Mouse (Mus musculus): Measurements from ENCODE around the gene Wwtr1. TPM values are rescaled to one million over a fixed set of nuclear protein-coding genes. Genes with fewer than 3 reads are reported as not detected.

Wwtr1 gene
- total RNA-seq (2021), result 46.8 and 50.8 TPM in 2 replicates
- long read RNA-seq, experiment 1, full-length matches to known transcripts, result 35 of 46 reads
- long read RNA-seq, experiment 1, partial matches to known transcripts, result 6 of 46 reads
- long read RNA-seq, experiment 1, other reads (novel, unspliced or antisense), result 5 of 46 reads
- long read RNA-seq, experiment 2, full-length matches to known transcripts, result 27 of 30 reads
- long read RNA-seq, experiment 2, partial matches to known transcripts, result 2 of 30 reads
- long read RNA-seq, experiment 2, other reads (novel, unspliced or antisense), result 1 of 30 reads

DNA sequence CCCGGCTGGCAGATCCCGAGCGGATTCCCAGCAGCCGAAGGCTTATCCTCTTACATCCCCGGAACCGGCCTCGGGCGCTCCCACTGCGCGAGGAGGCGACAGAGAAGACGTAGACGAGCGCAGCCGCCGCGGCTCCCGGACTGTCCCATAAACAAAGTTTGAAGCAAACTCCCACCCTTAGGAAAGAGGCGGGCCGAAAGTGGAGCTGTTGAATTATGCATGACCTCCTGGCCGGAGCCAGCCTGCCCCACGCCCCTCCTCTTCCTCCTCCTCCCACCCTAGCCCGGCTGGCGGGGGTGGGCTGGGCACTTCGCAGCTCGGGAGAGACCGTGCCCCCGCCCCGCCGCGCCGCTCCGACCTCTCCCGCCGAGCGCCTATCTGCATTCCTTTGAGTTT lies at the start of gene Wwtr1:
Gene Wwtr1 (minus strand): TSS at position 251 of the 396 bp plus-strand sequence.
- DNase-seq, result peak; percentile 95

DNA sequence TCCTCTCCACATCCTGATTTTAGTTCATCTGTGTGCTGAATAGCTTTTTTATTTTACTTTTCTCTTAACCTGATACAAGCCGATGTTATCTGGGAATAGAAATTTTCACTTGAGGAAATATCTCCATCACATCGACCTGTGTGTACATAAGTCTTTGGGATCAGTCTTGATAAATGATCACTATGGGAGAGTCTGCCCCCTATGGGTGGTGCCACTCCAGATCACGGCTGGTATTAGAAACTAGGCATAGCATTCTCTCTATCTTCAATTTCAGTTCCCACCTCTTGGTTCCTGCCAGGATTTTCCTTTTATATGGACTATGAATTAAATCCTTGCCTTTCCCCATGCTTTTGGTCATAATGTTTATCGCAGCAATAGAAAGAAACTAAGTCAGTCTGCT lies 44.0 kb upstream of the Wwtr1 start:
- peak; percentile 53 for DNase-seq

DNA sequence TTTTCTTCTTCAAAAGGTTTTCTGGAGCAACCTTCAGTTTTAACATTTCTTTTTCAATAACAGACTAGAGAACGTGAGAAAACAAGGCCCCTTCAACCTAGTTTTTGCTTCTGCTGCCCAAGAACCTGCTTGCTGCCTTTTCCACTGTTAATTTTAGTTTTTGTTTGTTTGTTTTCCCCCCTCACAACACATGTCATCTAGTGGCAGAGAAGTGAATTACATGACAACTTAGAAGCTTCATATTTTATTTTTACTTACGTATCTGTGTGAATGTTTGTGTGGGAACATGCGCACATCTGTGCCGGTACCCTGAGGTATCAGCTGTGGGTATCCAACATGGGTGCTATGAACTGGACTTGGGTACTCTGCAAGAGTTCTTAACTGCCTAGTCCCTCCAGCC lies 39.9 kb upstream of the Wwtr1 start:
- no peak for DNase-seq

DNA sequence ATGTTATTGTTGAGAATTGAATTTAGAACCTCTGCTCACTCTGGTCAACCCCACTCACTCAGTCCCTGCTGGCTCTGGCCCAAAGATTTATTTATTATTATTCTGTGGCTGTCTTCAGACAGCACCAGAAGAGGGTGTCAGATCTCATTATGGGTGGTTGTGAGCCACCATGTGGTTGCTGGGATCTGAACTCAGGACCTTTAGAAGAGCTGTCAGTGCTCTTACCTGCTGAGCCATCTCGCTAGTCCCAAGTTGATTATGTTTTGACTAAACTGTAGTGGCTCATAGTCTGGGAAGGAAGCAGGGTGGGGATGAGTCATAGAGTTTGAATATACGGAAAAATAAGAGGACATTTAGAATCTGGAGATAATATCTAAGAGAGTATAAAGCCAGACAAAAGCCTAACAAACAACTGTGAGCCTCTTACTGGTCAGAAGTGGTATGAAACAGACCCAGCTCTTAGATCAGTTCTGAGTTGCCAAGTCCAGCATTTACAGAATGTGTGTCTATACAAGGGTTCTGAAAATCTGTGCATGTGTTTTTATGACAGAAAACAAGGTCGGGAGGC lies 36.8 kb upstream of the Wwtr1 start:
- DNase-seq, result no peak

DNA sequence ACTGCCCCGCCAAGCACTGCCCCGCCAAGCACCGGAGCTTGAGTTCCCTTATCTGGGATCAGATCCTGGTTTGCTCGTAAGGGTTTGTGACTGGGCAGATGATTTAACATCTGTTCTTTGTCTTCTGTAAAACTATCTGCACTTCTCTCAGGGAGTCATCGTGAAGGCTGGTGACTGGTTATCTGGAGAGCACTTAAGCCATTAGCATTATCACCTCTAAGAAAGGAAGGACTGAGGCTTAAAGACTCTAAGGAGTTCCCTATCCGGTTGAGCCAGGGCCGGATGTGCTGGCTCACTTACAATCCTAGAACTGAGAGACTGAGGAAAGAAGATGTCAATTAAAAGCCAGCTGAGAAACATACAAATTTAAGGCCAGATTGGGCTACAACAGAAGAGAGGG lies 36.1 kb upstream of the Wwtr1 start:
- no peak for DNase-seq

DNA sequence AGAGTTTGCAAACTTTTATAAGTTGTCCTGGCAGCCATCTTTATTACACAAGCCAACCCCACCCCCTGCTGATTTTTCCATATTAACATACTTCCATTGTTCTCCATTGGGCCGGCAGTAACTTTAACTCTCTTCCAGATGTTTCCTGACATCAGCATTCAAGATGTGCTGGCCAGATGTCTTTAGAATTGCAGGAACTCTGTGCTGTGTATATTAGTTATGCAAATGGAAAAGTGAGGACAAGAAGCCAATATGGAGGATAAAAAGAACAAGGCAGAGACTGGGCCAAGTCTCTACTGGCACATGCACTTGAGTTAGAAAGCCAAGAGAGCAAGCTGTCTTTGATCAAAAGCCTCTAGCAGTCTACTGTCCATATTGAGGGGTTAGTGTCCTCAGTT lies 28.9 kb upstream of the Wwtr1 start:
- DNase-seq, result no peak

DNA sequence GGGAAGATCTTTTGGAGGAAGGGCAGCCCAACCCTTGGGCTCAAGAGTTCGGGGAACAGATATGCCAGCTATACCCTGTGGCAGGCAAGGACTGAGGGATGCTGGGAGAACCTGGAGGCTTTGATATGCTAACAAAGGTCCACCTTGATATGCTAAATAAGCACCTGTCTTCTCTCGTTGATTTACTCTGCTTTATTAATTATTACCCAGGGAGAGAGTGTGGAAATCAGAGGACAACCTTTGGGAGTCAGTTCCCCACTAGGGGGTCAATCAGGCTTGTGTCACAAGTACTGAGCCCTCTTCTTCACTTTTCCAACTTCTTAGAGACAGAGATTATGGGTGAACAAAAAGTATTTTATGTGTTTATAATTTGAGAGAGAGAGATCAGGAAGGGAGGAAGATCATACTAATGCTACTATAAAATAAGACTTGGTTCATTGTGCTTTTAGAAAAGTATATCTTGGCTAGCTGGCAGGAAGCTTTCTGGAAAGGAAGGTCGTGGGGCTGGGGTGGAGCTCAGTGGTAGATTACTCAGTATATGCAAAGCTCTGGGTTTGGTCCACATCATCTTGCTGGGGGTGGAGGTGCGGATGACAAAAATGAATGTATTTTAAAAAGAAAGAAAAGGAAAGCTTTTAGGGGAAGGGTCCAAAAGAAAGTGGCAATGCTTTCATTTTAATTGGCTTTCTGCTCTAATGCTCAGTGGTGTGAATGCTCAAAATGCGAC lies 28.3 kb upstream of the Wwtr1 start:
- DNase-seq, result no peak

DNA sequence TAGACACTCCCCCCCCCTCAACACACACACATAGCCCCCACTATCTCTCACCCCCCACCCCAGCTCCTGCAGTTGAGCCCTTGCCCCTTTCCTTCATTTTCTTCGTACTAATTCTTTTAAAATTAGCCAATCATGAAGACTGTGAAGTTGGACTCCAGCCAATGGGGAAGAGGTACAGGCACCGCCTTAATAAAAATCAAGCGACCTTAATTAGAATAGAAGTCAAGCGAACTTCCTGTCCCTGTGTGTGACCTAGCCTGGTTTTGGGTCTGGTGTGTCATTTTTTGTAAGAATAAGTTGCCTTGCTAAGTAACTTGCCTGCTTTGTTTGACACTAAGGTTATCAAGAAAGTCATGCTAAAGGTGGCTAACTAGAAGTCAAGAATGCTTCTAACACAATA lies 26.9 kb upstream of the Wwtr1 start:
- no peak for DNase-seq

DNA sequence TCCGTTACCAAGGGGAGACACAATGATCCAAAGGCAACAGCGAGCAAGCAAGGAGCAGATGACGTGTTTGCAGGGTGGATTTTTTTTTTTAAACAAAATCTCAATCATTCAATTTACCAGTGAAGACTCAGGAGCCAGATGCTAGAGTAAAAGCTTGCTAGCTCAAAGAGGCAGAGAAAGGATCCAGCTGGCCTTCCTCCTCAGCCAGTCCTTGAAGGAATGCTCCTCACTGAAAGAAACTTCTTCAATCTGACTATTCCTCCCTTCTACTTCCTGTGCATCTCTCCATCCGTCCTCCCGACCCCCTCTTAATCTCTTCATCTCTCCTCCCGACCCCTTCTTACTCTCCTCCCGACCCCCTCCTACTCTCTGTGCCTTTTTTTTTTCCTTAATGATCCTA lies 20.9 kb upstream of the Wwtr1 start:
- no peak for DNase-seq

DNA sequence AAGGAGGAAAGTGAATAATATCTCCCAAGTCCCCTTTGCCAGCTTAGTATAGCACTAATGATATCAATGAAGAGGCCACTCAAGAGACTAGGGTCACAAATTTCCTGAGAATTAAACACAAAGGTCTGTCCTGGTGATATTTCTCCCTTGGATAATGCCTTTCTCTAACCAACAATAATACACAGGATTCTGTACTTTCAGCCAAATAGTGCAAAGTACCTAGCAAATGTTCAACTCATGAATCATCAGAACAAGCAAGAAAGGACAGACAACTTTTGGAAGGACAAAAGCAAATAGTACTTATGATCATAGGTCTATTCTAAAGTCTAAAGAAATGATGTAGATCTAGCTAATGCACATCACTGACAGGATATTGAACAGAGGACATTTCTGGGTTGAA lies 19.8 kb upstream of the Wwtr1 start:
- no peak for DNase-seq

DNA sequence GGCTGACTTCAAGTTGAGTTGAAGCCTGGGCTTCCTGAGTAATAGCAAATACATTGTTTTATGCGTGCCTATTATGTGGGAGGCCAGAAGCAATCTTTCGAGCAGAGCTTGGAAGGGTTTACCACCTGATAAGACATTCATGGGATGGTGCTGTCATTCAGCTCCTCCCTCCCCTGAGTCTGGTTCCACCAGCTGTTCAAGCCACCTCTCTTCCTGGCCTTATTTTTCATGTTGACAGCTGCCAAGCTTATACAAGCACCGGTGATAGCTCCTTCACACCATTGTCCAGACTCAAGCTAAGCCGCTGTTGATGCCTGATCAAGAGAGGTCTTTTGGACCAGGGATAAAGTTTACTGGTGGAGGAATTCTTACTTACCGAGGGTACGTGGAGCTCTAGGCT lies 10.3 kb upstream of the Wwtr1 start:
- DNase-seq, result no peak

DNA sequence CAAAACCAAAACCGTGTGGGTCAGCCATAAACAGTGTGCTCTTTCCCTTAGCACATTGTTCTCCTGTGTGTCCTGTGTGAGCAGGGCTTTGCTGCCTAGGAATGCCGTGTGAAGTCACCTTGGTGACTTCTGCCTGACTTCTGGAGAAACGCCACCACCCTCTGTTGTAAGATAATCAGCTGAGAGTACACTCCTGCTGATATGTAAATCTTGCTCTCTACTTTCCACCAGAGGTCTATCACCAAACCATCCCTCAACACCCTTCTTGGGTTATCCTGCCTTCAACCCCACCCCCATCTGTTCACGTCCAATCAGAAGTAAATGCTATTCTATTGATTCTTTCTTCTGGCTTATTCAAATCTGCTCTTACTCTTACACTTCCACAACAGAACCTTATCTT lies 7.8 kb upstream of the Wwtr1 start:
- no peak for DNase-seq

DNA sequence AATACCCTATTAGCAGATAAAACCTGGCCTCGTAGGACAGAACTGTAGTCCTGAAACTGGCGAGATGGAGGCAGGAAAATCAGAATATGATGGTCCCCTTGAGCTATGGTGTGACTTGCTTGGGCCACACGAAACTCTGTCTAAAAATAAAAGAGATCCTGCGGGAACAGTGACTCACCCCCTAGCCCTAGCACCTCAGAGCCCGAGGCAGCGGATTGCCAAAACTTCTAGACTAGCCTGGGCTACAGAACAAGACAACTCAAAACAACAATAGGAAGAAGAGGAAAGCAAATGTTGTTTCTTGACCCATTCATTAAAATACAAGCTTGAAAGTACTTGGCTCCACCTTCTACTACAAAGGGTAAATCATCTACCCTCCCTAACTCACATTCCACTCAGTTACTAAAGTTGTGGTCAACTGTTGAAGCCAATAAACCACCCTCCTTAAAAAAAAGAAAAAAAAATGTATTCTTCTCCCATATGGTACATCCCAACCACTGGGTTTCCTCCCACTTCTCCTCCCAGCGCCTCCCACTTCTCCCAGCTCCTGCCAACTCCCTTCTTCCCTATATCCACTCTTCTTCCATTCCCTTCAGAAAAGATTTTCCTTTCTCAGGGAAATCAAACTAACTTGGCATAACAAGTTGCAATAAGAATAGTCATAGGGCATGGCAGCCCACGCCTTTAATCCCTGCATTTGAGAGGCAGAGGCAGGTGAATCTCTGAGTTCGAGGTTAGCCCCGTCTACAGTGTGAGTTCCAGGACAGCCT lies 4.9 kb upstream of the Wwtr1 start:
- DNase-seq, result no peak

DNA sequence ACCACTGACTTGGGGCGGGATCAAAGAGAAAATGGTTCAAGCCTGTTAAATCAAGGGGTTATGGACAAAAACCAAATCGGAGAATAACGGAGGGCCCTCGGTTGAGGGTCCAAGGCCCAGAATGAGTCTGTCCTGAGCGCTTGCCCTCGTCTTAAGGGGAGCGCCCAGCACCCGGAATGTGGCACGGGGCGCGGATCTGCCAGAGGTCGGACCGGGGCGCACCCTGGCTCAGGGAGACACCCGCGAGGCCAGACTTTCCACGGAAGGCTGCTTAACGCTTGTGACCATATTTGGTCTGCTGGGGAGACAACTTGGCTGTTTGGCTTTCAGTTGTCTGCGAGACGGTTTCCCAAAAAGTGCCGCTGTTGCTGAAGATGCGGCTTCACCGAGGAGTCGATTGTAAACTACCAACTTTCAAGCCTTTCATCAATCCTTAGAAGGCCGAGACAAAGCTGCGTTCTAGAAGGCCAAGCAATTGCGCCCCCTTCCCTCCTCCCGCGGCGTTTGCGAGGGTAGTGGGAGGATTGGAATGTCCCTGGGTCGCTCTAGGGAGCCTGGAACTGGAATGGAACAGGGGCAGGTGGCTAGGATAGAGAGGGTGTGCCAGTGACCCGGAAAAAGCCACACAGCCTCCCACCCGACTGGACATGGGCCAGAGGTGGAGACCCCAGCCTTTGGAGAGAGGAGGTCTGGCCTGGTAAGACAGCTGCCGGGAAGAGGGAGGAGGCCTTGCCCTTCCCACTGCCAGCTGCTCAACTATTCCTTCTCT lies 530 bp upstream of the Wwtr1 start:
- DNase-seq, result peak; percentile 82

DNA sequence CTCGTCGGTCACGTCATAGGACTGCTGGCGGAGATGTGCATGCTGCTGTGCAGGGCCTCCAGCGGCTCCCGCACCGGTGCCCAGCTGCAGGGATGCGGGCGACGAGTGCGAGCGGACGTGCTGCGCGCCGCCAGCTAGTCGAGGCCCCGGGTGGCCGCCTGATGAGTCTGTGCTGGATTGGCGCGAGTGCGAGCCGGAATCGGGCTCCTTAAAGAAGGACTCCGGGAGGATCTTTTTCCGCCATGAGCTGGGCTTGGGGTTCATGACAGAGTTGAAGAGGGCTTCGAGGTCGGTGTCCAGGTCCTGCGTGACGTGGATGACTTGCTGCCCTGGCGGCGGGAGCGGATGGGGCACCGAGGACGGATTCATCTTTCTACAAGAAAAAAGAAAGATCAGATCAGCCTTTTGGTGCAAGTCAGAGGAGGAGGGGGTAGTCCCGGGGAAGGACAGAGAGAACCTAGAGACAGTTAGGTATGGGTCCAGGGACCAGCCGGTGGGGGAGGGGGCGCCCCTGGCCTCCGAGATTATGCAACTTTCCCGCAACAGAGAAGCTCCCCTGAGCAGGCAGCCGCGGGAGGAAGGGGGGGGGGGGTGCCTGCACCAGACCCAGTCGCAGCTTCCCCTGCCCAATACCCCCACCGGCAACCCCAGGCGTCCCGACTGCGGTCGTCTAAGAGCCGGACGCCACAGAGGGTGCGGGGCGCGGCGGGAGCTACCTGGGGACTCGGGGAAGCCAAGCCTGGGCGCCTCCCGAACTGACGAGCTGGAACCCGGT lies 638 bp downstream of the Wwtr1 start:
- peak; percentile 72 for DNase-seq

DNA sequence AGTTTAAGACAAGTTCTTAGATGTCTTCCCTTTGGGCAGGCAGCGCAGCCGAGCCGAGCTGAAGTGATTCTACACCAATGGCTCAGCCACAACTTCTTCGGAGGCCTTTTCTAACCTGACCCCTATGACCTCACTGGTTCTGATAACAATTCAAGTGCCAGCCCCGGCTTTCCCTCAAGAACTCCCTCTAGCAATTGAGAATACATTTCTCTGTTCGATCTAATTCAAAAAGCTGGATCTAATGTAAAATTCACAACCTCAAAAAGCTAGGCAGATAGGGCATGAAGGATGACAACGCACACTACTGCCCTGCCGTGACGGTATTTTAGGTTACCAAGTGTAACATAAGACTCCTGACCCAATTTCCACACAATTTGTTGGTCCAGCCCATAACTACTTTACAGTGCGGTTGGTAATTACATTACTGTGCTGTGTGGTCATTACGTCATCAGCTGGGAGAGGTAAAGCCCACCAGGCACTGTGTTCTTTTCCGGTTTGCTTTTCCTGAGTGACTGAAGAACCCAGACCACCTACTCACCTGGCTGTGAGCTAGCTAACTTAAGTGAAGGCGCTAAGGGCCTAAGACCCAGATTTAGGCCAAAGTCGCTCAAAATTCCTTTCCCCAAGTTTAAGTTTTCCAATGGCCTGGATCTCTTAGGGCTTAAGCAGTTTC lies 1.7 kb downstream of the Wwtr1 start:
- DNase-seq, result no peak

DNA sequence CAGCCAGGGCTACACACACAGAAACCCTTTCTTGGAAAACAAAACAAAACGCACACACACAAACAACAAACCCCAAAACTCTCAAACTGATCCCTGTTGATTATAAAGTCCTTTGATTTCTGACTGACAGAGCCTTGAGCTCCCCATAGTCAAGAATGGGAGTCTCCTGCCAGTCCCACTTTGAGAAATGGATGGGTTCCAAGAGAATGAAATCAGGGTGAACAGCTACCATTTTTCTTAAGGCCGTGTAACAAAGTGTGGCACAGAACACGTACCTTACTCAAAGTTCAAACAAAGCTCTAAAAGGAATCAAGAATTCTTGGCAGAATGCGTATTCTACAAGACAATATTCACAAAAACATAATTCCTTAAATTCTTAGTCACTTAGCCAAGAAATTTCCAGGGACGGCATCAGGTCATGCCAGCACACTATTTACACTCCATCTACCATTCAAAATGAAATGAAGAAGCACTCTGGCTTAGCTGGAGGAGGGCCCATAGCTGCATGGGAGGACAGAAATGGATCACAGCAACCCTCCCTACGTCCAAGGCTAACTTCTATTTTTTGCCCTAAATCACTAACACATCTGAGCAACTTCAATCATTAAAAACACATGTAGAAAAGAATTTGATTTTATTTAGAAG lies 3.3 kb downstream of the Wwtr1 start:
- DNase-seq, result peak; percentile 22

DNA sequence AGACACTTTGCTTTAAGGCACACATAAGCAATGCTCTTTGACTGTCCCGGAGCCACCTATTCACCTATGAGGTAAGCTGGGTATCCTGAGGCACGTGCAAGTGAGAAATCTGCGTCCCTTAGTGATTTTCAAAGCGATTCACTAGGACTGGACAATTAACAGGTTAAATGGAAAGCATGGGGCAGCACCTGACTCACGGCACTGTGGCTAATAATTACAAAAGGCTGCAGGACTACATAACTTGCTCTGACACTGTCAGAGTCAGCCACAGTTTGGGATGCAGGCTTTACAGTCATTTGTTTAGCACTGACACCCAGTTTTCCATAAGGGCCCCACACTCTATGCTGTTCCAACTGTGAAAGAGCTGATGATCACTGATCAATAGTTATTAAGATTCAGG lies 9.1 kb downstream of the Wwtr1 start:
- DNase-seq, result no peak

DNA sequence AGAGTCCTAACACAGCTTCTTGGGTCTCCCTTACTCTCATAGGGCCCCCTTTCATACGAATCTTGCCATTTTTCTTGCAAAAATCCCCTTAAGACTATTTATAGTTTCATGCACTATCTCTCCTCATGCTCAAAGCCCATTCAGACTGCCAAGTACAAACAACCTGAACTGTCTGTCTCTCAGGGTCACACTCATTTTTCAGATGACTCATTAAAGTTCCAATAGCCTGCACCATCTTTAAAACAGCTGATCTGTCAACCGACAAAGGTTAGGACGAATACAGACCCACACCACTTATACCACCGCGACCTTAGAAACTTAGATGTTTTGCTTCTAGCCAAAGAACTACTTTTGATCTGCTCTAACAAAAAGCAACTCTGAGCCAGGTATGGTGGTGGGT lies 12.1 kb downstream of the Wwtr1 start:
- no peak for DNase-seq

DNA sequence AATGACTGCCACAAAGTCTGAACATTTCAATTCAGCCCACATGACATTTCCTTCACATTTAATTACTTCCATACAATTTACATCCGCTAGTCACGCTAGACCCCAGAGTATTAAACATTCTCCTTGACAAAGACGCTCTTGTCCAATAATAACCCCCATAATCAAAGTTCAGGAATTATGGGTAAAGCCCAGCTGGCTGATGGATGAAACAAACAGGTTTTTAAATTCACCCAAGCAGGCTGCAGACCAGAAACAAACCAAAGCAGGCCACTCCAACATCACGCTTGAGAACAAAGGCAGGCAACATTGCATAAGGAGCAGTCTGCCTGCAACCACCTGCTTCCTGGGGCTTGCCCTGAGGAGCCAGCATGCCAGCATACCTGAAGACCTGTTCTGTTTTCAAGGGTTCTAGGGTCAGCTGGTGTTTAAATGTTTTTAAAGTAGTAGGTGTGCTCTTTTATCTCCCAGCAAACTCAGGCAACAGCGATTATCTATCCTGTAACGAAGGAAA lies 12.7 kb downstream of the Wwtr1 start:
- DNase-seq, result no peak

Measured in adrenal gland, postnatal 14 days (tissue).